Mouse (Mus musculus) MEL (cell line): ENCODE data around the gene Lix1l.

ENCODE experiments used
- CTCF ChIP-seq, 3 experiments: IDR thresholded peaks in 2 of 3; conservative IDR thresholded peaks in 1 of 3; 2 replicates each; pipeline ENCODE4 v1.5.1; 2011 to 2012; ENCODE audit warnings: low read length in 3 of 3, low read depth in 2 of 3, mild to moderate bottlenecking in 2 of 3, improper control_type of control experiment in 1 of 3, inconsistent platforms in 1 of 3, mixed read lengths in 1 of 3, moderate library complexity in 1 of 3; ENCODE audit not compliant: control insufficient read depth in 1 of 3, insufficient read depth in 1 of 3, poor library complexity in 1 of 3, severe bottlenecking in 1 of 3
- GATA1 ChIP-seq: IDR thresholded peaks from 2 replicates; pipeline ENCODE4 v1.6.1; 2011; ENCODE audit warnings: low read depth, low read length, improper control_type of control experiment
- POLR2A ChIP-seq, 2 experiments: IDR thresholded peaks; 2 replicates each; pipeline ENCODE4 v1.6.1; 2011 to 2012; ENCODE audit warnings: low read length in 2 of 2, mild to moderate bottlenecking in 2 of 2, control low read depth in 1 of 2, improper control_type of control experiment in 1 of 2, low read depth in 1 of 2, moderate library complexity in 1 of 2; ENCODE audit not compliant: control insufficient read depth in 1 of 2, insufficient read depth in 1 of 2, poor library complexity in 1 of 2
- TAL1 ChIP-seq: IDR thresholded peaks from 2 replicates; pipeline ENCODE4 v1.6.1; 2012; ENCODE audit warnings: mild to moderate bottlenecking, inconsistent platforms, low read length, moderate library complexity, mixed read lengths
- TCF12 ChIP-seq: IDR thresholded peaks from 2 replicates; pipeline ENCODE4 v1.6.1; 2014; ENCODE audit warnings: low read depth, mild to moderate bottlenecking, inconsistent platforms, low read length, improper control_type of control experiment, moderate library complexity

DNA sequence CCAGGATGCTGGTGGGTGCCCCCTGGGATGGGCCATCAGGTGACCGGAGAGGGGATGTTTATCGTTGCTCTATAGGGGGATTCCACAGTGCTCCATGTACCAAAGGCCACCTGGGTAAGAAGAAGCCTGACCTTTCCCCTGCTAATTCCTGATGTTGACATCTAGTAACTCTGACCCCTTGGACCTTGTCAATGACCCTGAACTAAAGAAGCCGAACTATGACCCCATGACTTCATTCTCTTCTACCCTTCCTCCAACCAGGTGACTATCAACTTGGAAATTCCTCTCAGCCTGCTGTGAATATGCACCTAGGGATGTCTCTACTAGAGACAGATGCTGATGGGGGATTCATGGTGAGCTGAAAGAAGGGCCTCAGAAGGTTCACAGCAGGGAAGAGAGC, 46.4 kb downstream of the Lix1l start:
- TF ChIP-seq POLR2A (IDR thresholded peaks at IDR 0.05; ENCODE audit: control insufficient read depth in 1 of 2, insufficient read depth in 1 of 2, low read depth in 1 of 2, low read length in 2 of 2, poor library complexity in 1 of 2) = no peak
- TF ChIP-seq TAL1 = no peak
- TF ChIP-seq GATA1 = no peak
- TF ChIP-seq CTCF (IDR thresholded peaks at IDR 0.05 in 2 of 3, conservative IDR thresholded peaks at IDR 0.05 in 1 of 3; ENCODE audit: control insufficient read depth in 1 of 3, insufficient read depth in 1 of 3, low read depth in 2 of 3, low read length in 3 of 3, poor library complexity in 1 of 3, severe bottlenecking in 1 of 3) = no peak
- no peak for TF ChIP-seq TCF12
